Mouse (Mus musculus) 416B (cell line): ENCODE data around the gene Gpc2.

Experiments
- DNase-seq: peaks from one replicate; pipeline ENCODE4 v3.0.0; 2011; ENCODE audit warnings: low read depth

Gene Gpc2

DNA sequence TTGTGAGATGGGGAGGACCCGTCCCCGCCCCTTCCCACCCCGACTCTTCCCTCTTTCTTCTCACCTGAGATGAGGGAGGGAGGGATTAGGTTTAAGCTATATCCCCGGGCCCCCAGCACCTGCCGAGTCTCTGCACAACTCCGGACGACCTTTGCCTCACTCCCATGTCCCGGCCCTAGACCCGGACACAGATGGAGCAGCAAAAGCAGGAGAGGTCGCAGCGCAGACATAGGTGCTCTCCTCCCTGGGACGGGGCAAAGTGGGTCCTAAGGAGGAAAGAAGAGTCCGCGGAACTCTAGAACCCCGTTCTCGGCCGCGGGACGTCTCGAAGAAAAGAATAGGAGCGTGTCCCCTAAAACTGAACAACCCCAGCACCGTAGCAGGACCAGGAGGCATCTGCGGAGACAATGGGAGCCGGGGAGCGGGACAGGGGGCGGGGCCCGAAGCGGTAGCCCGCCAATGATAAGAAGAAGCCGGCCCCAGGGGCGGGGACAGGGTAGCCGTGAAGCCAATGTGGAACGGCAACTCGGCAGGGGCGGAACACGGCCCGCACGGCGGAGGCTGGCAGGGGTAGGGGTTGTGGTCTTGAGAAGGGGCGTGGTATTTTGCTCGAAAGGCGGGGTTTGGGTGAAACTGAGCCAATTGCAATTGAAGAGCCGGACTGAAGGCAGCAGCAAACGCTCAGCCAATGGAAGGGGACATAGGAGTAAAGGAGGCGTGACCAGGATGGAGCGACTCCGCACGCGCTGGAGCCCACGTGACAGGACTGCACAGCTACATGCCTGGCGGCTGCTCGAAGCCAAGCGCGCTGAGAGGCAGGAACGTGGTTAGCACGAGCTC, at the start of gene Gpc2, which contains the start of the genes Gm43720 and Stag3:
Gene Gpc2, minus strand, starts transcription at position 421 of the 840 bp plus-strand sequence.
Gene Gm43720, minus strand, starts transcription at position 374 of the 840 bp plus-strand sequence.
Gene Stag3, plus strand, starts transcription at position 656 of the 840 bp plus-strand sequence.
- DNase-seq: no peak

DNA sequence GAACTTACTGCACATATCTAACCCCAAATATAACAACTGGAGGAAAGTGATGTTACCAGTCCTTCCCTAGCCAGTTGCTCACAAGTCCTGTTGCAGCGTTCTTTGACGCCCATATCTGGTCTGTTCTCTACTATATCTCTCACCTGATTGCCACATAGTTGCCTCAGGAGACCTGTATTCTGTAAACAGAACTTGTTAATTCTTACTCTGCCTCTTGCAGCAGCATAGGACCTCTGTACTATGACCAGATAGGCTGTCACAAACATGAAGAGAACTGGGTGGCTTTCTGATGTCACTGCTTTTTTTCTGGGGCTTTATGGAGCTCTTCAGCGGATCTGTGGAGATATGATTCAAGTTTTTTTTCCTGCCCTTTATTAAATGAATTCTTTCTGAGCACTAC, 33.0 kb upstream of the Gpc2 start:
- DNase-seq: no peak

- DNase-seq: no peak
Observed at GRCm38 (mm10) chr5:138299613-138300012, 19.8 kb upstream of the Gpc2 start.

- DNase-seq: no peak
Observed at GRCm38 (mm10) chr5:138294158-138294557, 14.4 kb upstream of the Gpc2 start.

GRCm38 (mm10) chr5:138291638-138292037, 11.8 kb upstream of the Gpc2 start:
- DNase-seq: no peak

DNA sequence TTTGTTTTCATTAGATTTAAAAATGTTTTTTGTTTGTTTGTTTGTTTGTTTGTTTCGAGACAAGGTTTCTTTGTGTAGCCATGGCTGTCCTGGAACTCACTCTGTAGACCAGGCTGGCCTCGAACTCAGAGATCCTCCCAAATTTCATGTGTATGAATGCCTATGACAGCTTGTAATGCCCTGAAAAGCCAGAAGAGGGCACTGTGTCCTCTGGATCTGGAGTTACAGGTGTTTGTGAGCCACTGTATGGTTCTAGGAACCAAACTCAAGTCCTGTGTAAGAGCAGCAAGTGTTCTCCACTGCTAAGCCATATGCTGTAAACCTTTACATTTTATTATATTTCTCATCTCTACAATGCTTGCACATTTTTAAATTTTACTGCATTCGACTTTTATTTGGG, 8.1 kb upstream of the Gpc2 start:
- DNase-seq: peak; percentile 39

GRCm38 (mm10) chr5:138283540-138283939, 3.7 kb upstream of the Gpc2 start:
- peak; percentile 62 for DNase-seq

GRCm38 (mm10) chr5:138281798-138282197, 2.0 kb upstream of the Gpc2 start:
- DNase-seq: no peak

GRCm38 (mm10) chr5:138280829-138281228, 1.0 kb upstream of the Gpc2 start:
- peak; percentile 39 for DNase-seq

DNA sequence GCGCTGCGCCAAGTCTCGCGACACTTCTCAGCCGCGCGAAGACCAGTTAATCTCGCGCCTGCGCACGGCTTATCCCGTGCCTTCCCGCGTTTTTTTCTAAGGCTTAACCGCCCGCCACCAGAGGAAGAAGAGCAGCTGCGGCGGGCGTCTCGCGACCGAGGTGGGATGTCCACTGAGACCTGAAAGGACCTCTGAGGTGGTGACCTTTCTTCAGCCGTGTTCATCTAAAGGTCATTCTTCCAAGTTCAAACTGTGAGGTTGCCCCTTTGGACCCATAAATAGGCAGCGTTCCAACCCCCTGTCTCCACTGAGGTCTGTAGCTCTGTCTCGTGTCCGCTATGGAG, 592 bp upstream of the Gpc2 start:
- DNase-seq: no peak

GRCm38 (mm10) chr5:138277994-138278393, 1.8 kb downstream of the Gpc2 start:
- no peak for DNase-seq

- DNase-seq: no peak
Observed at GRCm38 (mm10) chr5:138275216-138276050, 4.4 kb downstream of the Gpc2 start.

DNA sequence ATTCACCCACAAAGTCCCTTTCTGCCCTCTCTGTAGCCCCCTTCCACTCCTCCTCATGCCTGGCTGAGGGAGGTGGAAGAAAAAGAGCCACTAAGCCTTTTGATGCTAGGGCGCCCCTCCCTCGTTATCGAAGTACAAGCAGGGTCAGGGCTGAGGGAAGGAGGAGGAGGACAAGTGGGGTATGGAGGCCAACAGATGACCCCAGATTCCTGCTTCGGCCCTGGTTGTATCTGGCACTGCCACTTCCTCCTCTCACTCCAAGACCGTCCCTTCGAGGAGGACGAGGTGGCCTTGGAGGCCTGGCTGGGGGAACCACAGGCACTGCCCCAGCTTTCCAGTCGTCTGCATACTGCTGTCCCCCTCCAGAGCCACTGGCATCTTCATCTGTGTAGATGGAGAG, 5.6 kb downstream of the Gpc2 start:
- no peak for DNase-seq

DNA sequence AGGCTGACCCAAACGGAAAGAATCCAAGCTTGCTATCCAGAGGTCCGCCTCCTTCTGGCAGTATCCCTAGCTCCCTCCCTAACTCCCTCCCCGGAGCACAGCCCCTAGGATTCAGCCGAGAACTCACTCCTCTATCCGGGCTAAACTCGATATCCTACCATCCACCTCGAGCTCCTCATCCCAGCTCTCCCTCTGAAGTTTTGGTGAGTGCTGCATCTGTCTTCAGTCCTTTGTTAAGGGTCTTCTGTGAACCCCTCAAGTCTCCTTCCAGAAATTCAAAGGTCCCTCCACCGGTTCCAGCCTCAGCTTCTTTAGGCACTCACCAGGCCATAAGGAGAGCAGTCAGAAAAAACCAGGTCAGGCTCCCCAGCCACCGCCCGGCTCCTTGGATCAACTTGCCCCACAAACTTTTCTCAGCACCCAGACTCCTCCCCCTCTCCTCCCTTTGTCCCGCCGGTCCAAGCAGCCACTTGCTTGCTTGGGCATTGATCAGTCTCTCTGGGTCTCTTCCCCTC, 7.3 kb downstream of the Gpc2 start, which contains the start of gene Gal3st4:
Gene Gal3st4, minus strand, starts transcription at position 432 of the 515 bp plus-strand sequence.
- DNase-seq: no peak

DNA sequence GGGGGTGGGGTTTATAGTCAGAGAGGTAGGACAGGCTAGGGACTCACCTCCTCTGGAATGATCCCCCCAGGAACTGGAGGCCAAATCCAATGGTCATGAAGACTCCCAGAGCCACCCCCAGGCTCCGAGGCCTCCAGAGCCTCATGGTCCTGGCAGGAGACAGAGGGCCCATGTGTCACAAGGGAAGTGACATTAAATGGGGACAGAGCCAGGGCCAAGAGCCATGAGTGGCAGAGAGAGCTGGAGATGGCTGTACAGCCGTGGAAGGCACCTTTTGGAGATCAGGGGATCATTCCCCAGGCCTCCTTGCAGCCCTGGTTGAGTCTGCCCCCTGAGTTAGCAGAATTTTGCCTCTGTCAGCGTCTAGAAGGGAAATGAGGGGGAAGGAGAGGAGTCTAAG, 8.6 kb downstream of the Gpc2 start:
- DNase-seq: no peak

DNA sequence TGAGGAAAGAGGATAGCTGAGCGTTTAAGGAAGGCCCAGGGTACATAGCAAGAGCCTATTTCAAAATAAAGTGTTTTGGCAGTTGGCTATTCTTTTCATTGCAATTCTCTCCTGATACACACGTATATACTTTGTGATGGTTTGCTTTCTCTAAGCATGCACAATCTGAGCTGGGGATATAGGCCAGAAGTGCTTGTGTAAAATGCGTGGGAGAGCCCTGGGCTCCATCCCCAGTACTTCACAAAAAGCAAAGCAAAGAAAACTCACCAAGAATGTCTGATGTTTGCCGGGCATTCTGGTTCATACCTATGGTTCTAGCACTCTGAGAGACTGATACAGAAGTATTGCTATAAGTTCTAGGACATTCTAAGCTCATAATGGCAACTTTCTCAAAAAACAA, 10.8 kb downstream of the Gpc2 start:
- DNase-seq: no peak

DNA sequence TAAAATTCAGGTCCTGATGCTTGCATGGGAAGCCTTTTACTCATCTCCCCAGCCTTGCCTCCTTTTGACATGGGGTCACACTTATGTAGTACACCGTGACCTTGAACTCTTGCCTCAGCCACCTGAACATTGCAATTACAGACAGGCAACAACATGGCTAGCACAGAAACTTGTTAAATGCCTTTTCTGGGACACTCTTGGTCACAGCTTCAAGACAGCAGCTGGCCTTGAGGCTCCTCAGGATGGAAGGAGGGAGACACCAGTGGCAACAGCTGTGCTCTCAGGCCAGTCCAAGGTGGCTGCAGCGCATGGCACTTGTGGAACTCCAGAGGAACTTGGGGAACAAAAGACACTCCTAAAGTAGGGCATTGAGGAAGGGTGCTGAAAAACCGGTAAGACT, 12.7 kb downstream of the Gpc2 start:
- DNase-seq: no peak

DNA sequence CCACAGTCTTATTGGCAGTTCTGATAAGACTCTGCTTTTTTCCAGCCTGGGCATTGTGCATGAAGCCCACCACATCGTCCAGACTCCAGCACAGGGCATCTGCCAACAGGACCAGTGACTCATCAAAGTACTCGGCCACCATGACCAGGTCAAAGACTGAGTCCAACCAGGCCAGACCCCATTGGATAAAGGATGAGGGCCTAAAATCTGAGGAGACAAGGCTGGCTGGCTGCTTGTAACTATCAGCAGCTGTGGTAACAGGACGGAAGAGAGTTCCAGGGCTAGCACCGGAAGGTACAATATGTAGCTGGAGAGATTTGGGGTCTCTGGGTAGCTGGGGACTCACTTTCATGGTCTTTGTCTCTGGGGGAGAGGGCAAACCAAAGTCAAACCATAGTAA, 14.1 kb downstream of the Gpc2 start:
- DNase-seq: no peak

DNA sequence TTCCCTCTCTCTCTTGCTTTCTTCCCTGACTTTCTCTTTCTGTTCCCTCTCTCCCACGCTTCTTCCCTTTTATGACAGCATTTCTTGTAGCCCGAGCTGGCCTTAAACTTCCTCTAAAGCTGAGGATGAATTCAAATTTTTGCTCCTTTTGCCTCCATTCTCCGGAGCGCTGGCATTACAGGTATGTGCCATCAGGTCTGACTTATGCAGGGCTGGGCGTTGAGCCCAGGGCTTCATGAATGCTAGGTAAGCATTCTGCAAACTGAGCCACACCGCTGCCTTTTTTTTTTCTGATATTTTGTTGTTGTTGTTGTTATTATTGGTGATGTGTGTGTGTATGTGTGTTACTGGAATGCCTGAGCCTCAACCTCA, 15.6 kb downstream of the Gpc2 start:
- DNase-seq: no peak

GRCm38 (mm10) chr5:138263260-138264206, 16.3 kb downstream of the Gpc2 start, which contains the start of gene BC037034:
Gene BC037034 (minus strand): TSS chr5:138264033.
- DNase-seq: peak; percentile 95

DNA sequence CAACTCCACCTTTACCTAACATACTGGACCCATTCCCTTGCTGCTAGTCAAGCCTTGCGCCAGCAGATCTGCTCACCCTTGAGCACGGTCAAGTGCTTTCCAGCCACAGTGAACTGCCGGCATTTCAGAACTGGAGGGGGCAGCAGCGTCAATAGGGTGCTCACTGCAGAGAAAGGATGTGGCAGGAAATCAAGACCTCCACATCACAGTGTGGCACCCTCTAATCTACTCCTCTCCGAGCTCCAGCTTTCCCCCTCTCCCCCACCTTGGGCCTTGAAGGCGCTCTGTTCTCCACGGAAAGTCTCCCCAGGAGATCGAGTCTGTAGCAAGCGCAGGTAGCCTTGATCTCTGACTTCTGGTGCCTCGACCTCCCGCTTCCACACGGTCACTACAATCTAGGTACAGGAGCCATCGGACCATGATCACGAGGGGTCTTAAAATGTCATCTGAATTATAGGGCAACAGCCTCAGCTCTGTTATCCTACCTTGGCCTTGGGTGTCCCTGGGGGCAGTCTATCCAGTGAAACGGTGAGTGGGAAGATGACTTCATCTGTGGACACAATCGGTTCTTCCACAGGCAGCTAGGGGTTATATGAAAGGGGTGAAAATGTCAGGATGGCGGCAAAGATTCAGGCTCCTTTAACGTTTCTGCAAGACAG, 17.1 kb downstream of the Gpc2 start:
- DNase-seq: peak; percentile 61
